Mouse (Mus musculus) liver, embryonic 14.5 days (tissue): ENCODE results near the gene Rims1. TPM values are rescaled to one million over a fixed set of nuclear protein-coding genes. Genes with fewer than 3 reads are reported as not detected.

Source experiments
- ATAC-seq: fragments of 200-750 bp; cut with Nextera tagmentation; 2 replicates; pipeline ENCODE4 v1.8.0; 2017; ENCODE audit warnings: moderate number of reproducible peaks, mild to moderate bottlenecking, moderate library complexity; ENCODE audit not compliant: insufficient read depth
- DNase-seq, 3 experiments: peaks; one replicate each; pipeline ENCODE4 v3.0.0-alpha.2; 2012 to 2013; ENCODE audit warnings: low read depth in 3 of 3, low spot score in 3 of 3
- H3K27ac ChIP-seq: fragments of 300-500 bp; sonication (generic); 2 replicates; pipeline ENCODE4 v1.5.1; 2014; ENCODE audit warnings: moderate library complexity, mild to moderate bottlenecking, control low read depth, inconsistent platforms
- H3K27me3 ChIP-seq: fragments of 300-500 bp; sonication (generic); 2 replicates; pipeline ENCODE4 v1.6.1; 2014; ENCODE audit warnings: mild to moderate bottlenecking, low read length, moderate library complexity; ENCODE audit not compliant: control insufficient read depth, insufficient read depth
- H3K36me3 ChIP-seq: fragments of 300-500 bp; sonication (generic); replicated peaks from 2 replicates; pipeline ENCODE4 v1.6.1; 2014; ENCODE audit warnings: low read depth; ENCODE audit not compliant: control insufficient read depth, insufficient read depth
- H3K4me1 ChIP-seq, 2 experiments: fragments of 200-500 bp in 1 of 2; fragments of 300-500 bp in 1 of 2; sonication (generic) in 1 of 2; replicated peaks; 2 replicates each; pipeline ENCODE4 v1.6.1; 2012 to 2014; ENCODE audit warnings: antibody characterized with exemption in 1 of 2, inconsistent platforms in 1 of 2, low read length in 1 of 2; ENCODE audit not compliant: control insufficient read depth in 2 of 2, insufficient read depth in 2 of 2
- H3K4me2 ChIP-seq: fragments of 300-500 bp; sonication (generic); 2 replicates; pipeline ENCODE4 v1.6.1; 2014; ENCODE audit warnings: low read depth, mild to moderate bottlenecking, control low read depth, moderate library complexity
- H3K4me3 ChIP-seq, 2 experiments: fragments of 200-500 bp in 1 of 2; fragments of 300-500 bp in 1 of 2; sonication (generic) in 1 of 2; 2 replicates each; pipeline ENCODE4 v1.5.1; 2012 to 2014; ENCODE audit warnings: low read depth in 2 of 2, low read length in 2 of 2, mild to moderate bottlenecking in 2 of 2, control low read depth in 1 of 2, inconsistent platforms in 1 of 2, moderate library complexity in 1 of 2; ENCODE audit not compliant: insufficient read depth in 1 of 2
- H3K9ac ChIP-seq: fragments of 300-500 bp; sonication (generic); replicated peaks from 2 replicates; pipeline ENCODE4 v1.6.1; 2014; ENCODE audit warnings: mild to moderate bottlenecking, control low read depth, moderate library complexity
- H3K9me3 ChIP-seq: fragments of 300-500 bp; sonication (generic); 2 replicates; pipeline ENCODE4 v1.6.1; 2016; ENCODE audit warnings: low read length, mixed read lengths; ENCODE audit not compliant: control insufficient read depth
- CTCF ChIP-seq: IDR thresholded peaks from 2 replicates; pipeline ENCODE4 v1.5.1; 2016; ENCODE audit warnings: antibody characterized with exemption, low read depth, control low read depth
- EP300 ChIP-seq: IDR thresholded peaks from 2 replicates; pipeline ENCODE4 v1.6.1; 2016; ENCODE audit warnings: antibody characterized with exemption, low read depth
- WGBS: fragments of 180-500 bp; shearing (Covaris S2); extraction: QIAGEN DNeasy Blood & Tissue Kit; methylation state at CpG from one replicate; pipeline ENCODE4 v1.1.7; 2014; ENCODE audit not compliant: insufficient replicate concordance; 5-methylcytosine and 5-hydroxymethylcytosine counted together
- polyA plus RNA-seq, 2 experiments: library from polyadenylated mRNA; depleted of rRNA in 1 of 2; stranded (reverse) in 1 of 2; unstranded in 1 of 2; fragments of >200 nt; fragmentation: Nextera tagmentation in 1 of 2; extraction: Ambion mirVana in 1 of 2; gene quantifications; 2 replicates each; pipeline versions ENCODE4 v1.2.1 to v1.2.3; 2012 to 2014

Gene Rims1
- polyA plus RNA-seq (2012; rRNA removed) (0.02 TPM in 1 of 2 replicates, not detected in the other), polyA plus RNA-seq (2014; fragmentation: Nextera tagmentation; extraction: Ambion mirVana) (not detected in 2 replicates)

DNA sequence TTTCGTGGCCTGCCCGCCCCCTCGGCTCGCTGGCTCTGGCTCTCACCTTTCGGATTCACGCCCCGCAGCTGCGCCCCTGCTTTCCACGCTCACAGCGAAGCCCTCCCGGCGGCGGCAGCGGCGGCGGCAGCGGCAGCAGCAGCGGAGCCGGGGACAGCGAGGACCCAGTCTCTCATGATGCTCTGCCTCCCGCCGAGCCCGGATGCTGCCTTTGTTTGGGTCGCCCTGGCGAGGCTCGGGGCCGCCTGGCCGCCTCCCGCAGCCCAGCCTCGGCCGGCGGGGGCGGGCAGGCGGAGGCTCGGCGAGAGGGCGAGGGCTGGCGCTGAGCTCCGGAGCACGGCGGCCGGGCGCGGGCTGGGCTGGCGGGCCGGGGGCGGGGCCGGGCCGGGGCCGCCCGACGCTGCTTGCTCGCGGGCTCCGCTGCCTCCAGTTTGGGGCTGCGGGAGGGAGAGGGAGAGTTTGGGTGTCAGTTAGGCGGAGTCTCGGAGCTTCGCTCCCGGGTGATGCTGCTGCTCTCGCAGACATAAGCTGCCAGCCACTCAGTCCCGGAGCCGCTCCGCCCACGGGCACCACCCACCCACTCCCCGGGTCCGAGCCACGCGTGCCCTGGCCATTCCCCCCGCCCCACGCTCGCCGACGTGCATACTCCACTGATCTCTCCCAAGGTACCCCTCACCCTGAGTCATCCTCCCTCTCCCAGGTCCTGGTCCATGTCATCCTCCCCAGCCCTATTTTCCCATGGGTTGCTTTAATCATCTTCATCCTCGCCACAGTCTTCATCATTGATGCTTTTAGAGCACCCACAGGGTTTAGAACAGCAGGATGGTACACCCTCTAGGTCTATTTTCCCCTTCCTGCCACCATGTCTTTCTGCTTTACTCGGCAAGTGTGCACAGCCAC lies at the start of gene Rims1:
Rims1 (minus strand) TSS at position 269 of the 900 bp plus-strand sequence.
- Histone ChIP-seq H3K36me3 (no peaks in the 10 kb centered on the region), H3K9me3 (no peaks in the 10 kb centered on the region), H3K9ac (no peak within 1 kb of the TSS), H3K27ac (no peak within 1 kb of the TSS), H3K4me2 (peak within 1 kb of the TSS; percentile 51), H3K4me3 (peak within 1 kb of the TSS; percentile 14 to 35; a peak in 3 of 4 replicates), H3K27me3 (peaks cover 15% of the 10 kb centered on the region), H3K4me1 (no peaks in the 10 kb centered on the region)
- peak; percentile 39; the same call in 1 of the 2 replicates for ATAC-seq
- DNase-seq = no peak
- 2% methylated on average over 64 of the region's 76 CpGs for WGBS
- no peak for TF ChIP-seq CTCF
- TF ChIP-seq EP300 = no peak

DNA sequence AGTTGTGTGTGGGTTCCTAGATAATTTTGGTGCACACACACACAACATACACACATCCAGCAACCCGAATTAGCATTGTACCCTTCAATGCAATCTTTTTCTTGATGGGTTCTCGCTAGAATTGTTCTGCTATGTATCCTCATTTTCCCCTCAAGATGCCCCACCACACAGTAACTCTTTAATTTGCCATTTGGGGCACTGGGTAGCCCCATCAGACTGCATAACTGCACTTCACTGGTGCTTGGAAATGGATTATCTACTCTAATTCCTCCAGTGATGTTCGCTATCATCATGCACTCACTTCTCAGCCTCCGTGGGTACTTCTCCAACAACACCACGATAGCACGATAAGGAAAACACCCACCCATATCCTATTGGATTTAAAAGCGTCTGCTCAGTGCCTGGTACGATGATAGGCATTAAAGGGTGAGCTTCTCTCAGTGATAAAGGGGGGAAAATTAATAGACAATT lies 867 bp upstream of the Rims1 start:
- H3K27ac ChIP-seq = no peak overlapping the region
- H3K27me3 ChIP-seq = peaks cover 15% of the 10 kb centered on the region
- WGBS = 17% methylated on average over 8 of the region's 8 CpGs
- no peaks in the 10 kb centered on the region for H3K9me3 ChIP-seq
- ATAC-seq = no peak
- no peak overlapping the region for H3K4me3 ChIP-seq
- DNase-seq = no peak
- no peak overlapping the region for H3K9ac ChIP-seq
- H3K4me2 ChIP-seq = no peak overlapping the region
- H3K4me1 ChIP-seq = no peaks in the 10 kb centered on the region
- H3K36me3 ChIP-seq = no peaks in the 10 kb centered on the region
- TF ChIP-seq EP300 = no peak
- no peak for TF ChIP-seq CTCF

DNA sequence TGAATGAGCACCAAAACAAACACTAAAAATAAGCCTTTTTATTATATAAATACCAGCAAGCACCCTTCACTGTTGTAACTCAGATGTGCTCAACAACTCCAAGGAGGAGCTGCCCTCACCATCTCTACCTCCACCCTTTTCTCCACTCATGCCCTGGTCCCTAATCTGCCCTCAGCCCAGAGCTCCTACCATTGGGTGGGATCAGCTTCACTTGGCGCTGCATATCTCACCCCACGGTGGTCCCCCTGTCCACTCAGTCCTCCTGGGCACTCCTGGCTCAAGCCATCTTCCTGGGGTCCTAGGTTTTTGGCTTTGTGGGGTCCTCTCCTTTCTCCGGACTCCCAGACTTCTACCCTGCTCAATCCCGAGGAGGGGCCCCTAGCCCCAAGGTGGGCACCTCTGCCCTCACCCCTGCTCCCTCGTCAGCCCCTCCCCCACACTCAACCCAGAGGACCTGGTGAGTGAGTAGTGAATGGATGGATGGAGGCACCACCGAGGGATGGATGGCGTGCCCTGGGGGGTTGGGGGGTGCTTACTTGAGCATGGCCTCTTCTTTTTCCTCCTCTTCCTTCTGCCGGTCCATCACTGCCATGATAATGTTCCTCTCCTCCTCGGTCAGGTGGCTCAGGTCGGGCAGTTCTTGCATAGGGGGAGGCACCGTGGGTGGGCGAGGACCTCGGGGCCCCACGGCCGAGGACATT lies 619 bp downstream of the Rims1 start:
- no peaks in the 10 kb centered on the region for H3K9me3 ChIP-seq
- H3K27me3 ChIP-seq = peaks cover 15% of the 10 kb centered on the region
- ATAC-seq = no peak
- H3K4me2 ChIP-seq = peak overlapping the region; percentile 51
- no peak for DNase-seq
- no peaks in the 10 kb centered on the region for H3K4me1 ChIP-seq
- H3K36me3 ChIP-seq = no peaks in the 10 kb centered on the region
- H3K27ac ChIP-seq = no peak overlapping the region
- TF ChIP-seq EP300 (no peak), CTCF (no peak)
- no peak overlapping the region for H3K9ac ChIP-seq
- peak overlapping the region; percentile 5 to 35; a peak in 3 of 4 replicates for H3K4me3 ChIP-seq
- 7% methylated on average over 15 of the region's 15 CpGs for WGBS

DNA sequence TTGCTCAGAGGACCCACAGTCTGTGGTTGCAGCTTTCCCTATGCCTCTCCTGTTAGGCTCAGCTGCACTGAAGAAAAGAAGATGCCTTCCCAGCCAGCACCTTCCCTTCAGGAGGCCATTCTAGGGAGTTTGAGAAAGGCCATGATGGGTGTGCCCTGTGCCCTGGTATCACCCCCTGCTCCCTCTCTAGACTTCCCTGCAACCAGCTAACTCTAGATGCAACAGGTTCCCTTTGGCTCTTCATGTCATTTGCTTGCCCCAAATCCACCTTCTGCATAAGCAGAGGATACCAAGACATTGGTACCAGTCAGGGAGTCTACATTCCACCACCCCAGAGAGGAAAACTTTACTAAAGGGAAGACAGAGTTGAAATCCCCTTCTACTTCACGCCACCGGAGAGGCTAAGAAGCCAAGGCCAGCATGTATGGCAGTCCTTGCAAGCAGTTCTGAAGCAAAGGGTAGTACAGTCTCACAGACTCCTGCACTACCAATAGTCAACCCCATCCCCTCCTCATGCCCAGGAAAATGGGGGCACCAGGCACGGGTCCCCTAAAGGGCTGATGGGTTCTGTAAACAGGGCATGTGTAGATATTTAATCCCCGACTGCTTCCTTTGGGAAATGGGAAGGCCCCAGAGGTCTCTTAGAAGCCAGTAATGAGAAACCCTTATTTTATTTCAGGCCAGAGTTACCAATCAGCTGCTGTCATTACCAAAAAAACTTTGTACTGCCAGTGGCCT lies 1.5 kb downstream of the Rims1 start:
- peaks cover 15% of the 10 kb centered on the region for H3K27me3 ChIP-seq
- no peak for ATAC-seq
- H3K9ac ChIP-seq = no peak overlapping the region
- no peaks in the 10 kb centered on the region for H3K36me3 ChIP-seq
- no peaks in the 10 kb centered on the region for H3K9me3 ChIP-seq
- no peak overlapping the region for H3K27ac ChIP-seq
- no peak for DNase-seq
- WGBS = 52% methylated on average over 4 of the region's 4 CpGs
- no peak overlapping the region for H3K4me2 ChIP-seq
- no peaks in the 10 kb centered on the region for H3K4me1 ChIP-seq
- H3K4me3 ChIP-seq = no peak overlapping the region
- TF ChIP-seq EP300 = no peak
- TF ChIP-seq CTCF = no peak
